9 mouse cellular contexts compared by ENCODE assay signal in the genomic region with DNA sequence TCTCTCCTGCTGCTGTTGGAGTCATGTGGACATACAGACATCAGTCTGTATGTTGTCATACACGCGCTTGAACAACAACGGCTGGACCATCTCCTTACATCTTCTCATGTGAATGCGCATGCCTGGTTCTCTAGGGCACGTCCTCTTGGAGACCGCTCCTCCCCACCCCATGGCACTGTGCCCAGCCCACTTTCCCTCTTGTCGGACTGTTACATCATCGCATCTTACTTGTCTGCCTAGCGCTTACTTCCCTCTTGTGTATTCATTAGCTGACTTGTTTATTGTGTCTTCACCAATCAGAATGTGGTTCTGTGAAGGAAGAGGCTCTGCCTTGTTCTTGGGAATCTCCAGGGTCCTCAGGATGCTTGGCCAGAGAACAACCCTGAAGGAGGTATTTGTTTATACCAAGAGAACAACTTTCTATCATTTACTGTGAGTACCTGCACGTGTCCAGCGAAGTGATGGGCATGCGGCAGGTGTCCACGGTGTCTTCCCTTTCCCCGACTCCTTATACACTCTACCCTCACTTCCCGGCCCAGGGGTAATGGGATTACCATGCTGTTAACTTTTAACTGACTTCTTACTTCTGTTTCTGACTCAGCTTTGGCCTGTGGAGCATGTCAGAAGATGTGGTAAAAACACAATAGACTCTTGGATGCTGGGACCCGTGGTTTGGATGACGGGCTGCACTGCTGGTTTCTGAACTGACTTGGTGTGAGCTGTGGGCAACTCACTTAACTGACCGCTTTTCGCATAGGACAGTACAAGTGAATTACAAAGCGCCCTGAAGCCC.
DNase-seq lines count a peak whose midpoint lies in the region; ATAC-seq lines count a peak whose summit lies in the region.
"Had no signal": no experiment of that assay in that cellular context is flagged by ENCODE, and none has a peak within 500 bp of the region (broad histone marks: within the 10 kb centered on the region; RNA-seq: fewer than 3 reads in every experiment).

No protein-coding gene starts in this region.

- H3K9me3 ChIP-seq in lung, embryonic 15.5 days = no peaks in the 10 kb centered on the region
- H3K9me3 ChIP-seq in intestine, embryonic 16.5 days (ENCODE audit: control insufficient read depth, low read length) = no peaks in the 10 kb centered on the region
- H3K9me3 ChIP-seq: embryonic facial prominence, embryonic 12.5 days had no signal

- H3K27me3 ChIP-seq in lung, embryonic 15.5 days = no peaks in the 10 kb centered on the region
- no peaks in the 10 kb centered on the region for H3K27me3 ChIP-seq in intestine, embryonic 16.5 days (replicated peaks; ENCODE audit: control insufficient read depth, insufficient read depth, low read length)
- H3K27me3 ChIP-seq: embryonic facial prominence, embryonic 12.5 days had no signal

- H3K4me2 ChIP-seq in lung, embryonic 15.5 days = no peak overlapping the region
- H3K4me2 ChIP-seq in intestine, embryonic 16.5 days (ENCODE audit: low read depth, low read length) = no peak overlapping the region
- H3K4me2 ChIP-seq: embryonic facial prominence, embryonic 12.5 days had no signal

- ATAC-seq in lung, embryonic 15.5 days (ENCODE audit: borderline replicate concordance, extremely low read depth, low FRiP score, low TSS enrichment) = peak; percentile 35; the same call in 1 of the 2 replicates
- ATAC-seq in inflammation-experienced regulatory T-cells, adult 6 months = no peak
- ATAC-seq in intestine, embryonic 16.5 days = no peak

- no peak overlapping the region for H3K4me3 ChIP-seq in lung, embryonic 15.5 days
- no peak overlapping the region for H3K4me3 ChIP-seq in intestine, embryonic 16.5 days (ENCODE audit: low read length)
- H3K4me3 ChIP-seq: embryonic facial prominence, embryonic 12.5 days had no signal

- H3K36me3 ChIP-seq in lung, embryonic 15.5 days = no peaks in the 10 kb centered on the region
- no peaks in the 10 kb centered on the region for H3K36me3 ChIP-seq in intestine, embryonic 16.5 days (ENCODE audit: control insufficient read depth, insufficient read depth, low read length)
- H3K36me3 ChIP-seq: embryonic facial prominence, embryonic 12.5 days had no signal

- no peak overlapping the region for H3K27ac ChIP-seq in lung, embryonic 15.5 days
- no peak overlapping the region for H3K27ac ChIP-seq in intestine, embryonic 16.5 days (ENCODE audit: low read length)
- H3K27ac ChIP-seq: embryonic facial prominence, embryonic 12.5 days had no signal

- 0 out of 2 replicates have a peak, but pooled peaks cover 5% of the 10 kb centered on the region for H3K4me1 ChIP-seq in lung, embryonic 15.5 days
- no peaks in the 10 kb centered on the region for H3K4me1 ChIP-seq in intestine, embryonic 16.5 days (ENCODE audit: control insufficient read depth, insufficient read depth, low read length)
- H3K4me1 ChIP-seq: embryonic facial prominence, embryonic 12.5 days had no signal

- no peak overlapping the region for H3K9ac ChIP-seq in lung, embryonic 15.5 days
- no peak overlapping the region for H3K9ac ChIP-seq in intestine, embryonic 16.5 days (ENCODE audit: low read depth, low read length)
- H3K9ac ChIP-seq: embryonic facial prominence, embryonic 12.5 days had no signal

- DNase-seq in layer of hippocampus, adult 11-12 months (ENCODE audit: low spot score) = peak; percentile 67
- no peak for DNase-seq in layer of hippocampus, adult 8-10 months (ENCODE audit: low spot score in 2 of 2)
- DNase-seq in adrenal gland, postnatal 36 days = peak; percentile 24 to 36
- DNase-seq in heart, adult 9 months (ENCODE audit: low spot score in 2 of 2) = peak; percentile 11 to 27
- no peak for DNase-seq in thymus, postnatal 4 days

- 76% methylated on average over 20 of the region's 20 CpGs for WGBS in lung, embryonic 15.5 days
- whole genome bisulfite sequencing in intestine, embryonic 16.5 days = 79% methylated on average over 20 of the region's 20 CpGs

Comparison
In these comparisons a context has a peak if more than half of its experiments do, and no peak if none do; other contexts are left out.
1. DNase-seq: peak in layer of hippocampus, adult 11-12 months (single experiment), adrenal gland, postnatal 36 days (2 of 2) and heart, adult 9 months (2 of 2); none in layer of hippocampus, adult 8-10 months (0 of 2) and thymus, postnatal 4 days (single experiment).